Mouse (Mus musculus) frontal cortex, postnatal 36 days (tissue): ENCODE measurements around the gene Dync1li1.

Experiments used
- DNase-seq, 2 experiments: peaks; one replicate each; pipeline ENCODE4 v3.0.0; 2022; ENCODE audit warnings: low spot score in 2 of 2

Dync1li1 gene

DNA sequence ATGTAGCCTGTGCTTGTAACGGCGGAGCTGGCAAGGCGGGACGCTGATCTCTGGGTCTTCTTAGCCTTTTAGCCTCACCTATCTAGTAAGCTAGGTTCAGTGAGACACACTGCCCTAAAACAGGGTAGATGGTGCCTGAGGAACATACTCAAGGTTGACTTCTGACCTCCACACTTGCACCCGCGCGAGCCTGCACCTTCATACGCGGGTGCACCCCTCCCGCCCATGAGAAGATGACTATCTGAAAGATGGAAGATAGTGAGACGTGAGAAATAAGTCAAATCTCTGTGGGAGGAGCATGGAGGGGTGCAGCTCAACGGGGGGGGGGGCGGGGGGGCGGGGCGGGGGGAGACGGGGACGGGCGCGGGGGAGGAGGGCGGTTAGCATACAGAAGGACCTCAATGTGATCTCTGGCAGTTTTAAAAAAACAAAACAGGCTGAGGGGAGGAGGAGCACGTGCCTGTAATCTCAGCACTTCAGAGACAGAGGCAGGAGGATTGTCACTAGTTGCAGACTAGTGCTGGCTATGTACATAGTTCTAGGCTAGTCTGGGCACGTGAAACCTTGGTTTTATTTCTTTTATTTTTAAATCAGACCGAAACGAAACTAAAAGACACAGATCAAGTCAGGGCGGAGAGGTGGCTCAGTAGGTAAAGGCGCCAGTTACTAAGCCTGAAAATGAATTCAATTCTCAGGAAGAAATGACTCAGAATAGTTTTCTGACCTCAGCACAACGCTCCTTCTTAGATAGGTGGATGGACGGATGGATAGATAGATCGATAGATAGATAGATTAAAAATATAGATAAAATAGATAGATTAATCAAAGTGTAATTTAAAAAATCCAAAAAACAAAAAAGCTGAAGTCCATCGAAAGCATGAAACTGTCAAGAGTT is 41.6 kb downstream of the Dync1li1 start:
- DNase-seq: no peak

DNA sequence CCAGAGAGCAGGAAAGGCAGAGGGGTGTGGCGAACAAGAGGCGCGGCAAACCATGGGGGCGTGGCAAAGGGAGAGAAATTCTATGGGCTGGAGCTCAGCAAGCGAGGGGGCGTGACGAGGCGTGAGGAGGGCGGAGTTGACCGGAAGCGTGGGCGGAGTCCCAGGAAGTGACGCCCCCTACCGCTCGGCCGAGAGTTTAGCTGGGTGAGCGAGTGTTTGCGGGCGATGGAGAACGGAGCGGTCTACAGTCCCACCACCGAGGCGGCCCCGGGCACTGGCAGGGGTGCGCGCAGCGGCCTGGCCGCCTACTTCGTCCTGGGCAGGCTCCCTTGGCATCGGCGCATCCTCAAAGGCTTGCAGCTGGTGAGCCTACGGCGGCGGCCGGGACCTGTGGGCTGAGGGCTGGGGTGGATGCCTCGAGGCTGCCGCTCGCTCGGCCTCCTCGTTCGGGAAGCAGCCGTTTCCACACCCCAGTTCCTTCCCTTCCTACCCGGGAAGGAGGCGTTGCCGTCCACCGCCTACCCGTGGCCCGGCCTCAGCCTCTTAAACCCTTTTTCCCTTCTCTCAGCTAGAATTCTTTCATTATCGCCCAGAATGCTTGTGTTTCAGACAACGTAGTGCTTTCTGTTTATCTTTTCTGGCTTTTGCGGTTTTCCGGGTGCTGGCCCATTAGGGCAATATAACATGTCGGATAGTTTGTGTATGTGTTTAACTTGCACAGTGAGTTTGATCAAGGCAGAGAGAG is 42.6 kb downstream of the Dync1li1 start, which contains the start of gene Cmtm6:
TSS of gene Cmtm6 (plus strand) at position 106 of the 745 bp plus-strand sequence.
- peak; percentile 93 to 95 for DNase-seq

DNA sequence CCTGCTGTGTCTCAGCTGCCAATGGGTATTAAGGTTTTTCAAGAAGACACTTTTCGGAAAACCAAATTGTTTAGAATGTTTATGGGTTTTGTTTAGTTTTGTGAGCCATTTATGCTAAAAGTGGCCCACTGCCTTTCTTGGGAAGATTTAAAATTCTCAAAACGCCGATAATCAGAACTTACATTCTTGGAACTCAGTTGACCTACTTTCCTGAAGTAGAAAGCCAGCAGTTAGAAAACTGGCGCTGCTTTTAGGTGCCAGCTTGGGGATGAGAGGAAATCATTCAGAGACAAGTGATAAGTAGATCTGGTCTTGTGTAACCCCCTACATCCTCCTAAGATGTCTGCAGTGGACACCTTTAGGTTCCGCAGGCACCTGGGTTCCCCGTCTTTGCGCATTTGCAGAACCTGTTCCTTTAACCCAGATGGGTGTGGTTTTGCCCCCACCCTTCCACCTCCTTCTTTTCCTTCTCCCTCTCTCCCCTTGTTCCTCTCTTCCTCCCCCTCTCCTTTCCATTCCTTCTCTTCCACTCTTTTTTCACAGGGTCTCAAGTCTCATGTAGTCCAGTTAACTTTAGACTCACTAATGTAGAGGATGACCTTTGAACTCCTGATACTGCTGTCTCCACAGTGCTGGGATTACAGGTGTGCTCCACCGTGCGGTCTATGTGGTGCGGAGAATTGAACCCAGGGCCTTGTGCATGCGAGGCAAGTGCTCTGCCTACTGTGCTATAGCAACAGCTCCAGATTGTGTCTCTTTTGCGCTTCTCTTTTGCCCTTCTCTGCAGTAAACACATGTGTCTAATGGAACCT is 43.5 kb downstream of the Dync1li1 start:
- DNase-seq: no peak

DNA sequence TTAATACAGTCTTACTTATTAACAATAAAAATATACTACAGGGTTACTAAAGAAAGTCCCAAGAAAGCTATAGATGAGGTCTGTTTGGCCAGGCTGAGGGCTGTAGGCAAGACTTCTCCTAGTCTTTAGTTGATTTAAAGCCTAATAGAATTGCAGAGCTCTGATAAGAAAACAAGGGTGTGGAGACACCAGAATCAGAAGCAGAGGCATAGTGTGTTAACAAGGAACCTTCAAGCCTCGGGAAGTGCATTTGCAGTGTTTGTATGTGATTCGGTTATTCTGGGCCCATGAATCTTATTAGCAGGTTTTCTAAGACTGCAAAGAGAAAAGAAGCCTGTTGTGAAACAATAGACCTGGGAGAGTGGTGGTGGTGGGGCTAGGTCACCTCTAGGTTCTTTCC is 44.6 kb downstream of the Dync1li1 start:
- no peak for DNase-seq

DNA sequence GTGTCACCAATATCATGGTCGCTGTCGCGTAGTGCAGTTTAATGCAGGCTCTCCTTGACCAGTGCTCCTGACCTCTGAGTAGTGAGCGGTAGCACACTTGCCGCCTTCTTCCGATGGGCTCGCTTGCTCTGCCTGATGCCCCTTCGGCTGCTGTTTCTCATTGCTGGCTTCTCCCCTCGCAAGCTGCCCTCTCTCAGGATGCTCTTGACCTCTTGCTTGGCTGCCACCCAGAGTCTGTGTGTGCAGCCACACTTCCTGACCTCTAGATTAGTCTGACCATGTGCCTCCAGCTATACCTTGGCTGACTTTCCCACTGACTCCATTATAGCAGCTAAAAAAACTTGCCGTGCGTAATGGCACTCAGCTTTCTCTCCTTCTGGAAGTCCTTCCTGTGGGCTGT is 47.9 kb downstream of the Dync1li1 start:
- no peak for DNase-seq

DNA sequence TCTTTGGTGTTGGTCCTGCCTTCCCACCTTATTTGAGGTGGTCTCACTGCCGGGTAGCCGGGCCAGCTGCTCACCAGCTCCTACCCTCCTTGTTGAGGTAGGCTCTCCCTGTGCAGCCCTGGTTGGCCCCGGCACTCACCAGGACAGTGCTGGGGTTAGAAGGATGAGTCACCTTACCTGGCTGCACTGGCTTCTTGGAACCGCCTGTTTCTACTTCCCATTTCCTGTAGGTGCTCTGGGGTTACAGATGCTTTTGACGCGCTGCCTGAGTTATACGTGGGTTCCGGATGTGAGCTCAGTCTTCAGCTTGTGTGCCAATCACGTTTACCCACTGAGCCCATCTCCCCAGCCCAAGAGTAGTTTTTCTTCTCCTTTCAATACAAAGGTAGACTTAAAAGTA is 51.7 kb downstream of the Dync1li1 start:
- no peak for DNase-seq

DNA sequence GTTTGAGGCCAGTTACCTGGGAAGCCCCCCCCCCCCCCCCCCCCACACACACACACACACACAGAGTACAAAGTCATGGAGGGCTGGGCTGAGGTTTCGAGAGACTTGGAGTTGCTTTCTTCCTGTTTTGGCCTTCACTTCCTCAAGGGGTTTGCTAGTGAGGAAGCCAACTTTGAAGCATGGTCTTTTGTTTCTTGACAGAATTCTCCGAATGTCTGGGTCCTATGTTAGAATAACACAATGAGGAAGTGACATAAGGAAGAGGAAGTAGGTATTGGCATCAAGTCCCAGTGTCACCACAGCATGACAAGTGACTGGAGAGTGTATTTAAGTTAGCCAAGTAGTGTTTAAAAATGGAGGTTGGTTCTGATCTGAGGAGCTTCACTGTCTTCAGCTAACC is 54.1 kb downstream of the Dync1li1 start:
- no peak for DNase-seq

DNA sequence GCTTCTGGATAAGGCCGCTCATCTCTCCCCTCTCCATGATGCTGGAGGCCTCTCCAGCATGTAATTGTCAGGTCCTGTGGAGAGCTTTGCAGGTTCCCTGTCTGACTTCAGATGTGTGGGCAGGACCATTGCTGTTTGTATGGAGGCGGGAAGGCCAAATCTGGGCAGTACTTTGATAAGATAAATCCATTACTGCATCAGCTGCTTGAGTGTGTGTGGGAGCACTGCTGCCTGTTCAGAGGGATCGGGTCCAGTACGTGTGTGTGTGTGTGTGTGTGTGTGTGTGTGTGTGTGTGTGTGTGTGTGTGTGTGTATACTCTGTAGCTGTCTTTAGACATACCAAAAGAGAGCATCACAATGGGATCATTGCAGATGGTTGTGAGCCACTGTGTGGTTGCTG is 56.6 kb downstream of the Dync1li1 start:
- no peak for DNase-seq

DNA sequence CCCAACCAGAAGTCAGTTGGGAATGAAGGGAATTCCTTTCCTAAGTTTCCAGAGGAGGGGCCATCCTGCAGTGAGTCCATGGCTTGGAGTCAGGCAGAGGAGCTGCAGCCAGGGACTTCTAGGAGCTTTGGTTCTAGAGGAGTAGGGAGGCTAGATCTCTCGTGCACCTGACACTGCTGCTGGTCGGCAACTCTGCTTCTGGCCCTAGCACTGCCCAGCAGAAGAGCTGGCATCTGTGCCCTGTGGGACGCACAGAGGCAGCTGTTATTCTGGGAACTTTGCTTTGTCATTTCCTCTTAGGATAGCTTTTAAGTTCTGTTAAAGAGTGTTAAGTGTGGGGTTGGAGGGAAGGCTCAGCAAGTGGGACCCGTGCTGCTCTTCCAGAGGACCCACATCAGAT is 57.1 kb downstream of the Dync1li1 start:
- no peak for DNase-seq

DNA sequence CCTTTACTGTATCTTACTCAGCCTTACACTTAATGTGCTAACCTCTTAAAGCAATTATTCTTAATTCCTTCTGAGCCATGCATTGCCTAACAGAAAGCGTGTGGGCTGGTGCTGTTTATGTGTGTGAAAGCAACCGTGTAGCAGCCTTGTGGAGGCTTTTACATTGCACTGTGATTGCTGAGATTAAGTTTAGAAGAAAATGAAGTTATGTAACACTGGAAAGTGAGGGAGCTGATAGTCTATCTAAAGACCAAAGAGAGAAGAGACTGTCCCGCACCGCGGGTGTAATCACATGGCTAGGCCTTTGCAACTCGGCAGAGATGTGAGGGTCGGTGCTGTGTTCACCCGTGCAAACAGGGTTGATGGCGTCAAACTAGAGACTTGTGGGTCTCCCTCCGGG is 58.4 kb downstream of the Dync1li1 start:
- peak; percentile 42 to 50 for DNase-seq

DNA sequence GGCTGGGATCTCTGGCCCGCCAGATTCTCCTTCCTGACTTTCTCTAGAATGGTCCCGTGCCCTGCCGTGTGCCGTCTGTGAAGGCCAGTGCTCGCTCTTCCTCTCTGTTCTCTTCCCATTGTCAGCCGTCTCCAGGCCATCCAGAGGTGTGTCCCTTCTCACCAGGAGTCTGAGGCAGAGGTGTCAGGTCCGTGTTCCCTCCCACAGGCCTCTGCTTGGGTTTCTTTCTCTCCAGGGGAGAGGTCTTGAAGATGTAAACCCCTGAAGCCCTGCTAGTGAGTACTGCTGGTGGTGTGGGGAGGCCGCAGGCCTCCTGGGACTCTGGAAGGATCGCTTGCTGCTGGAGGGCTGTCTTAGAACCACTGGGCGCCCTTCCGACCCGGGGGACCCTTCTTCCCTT is 58.9 kb downstream of the Dync1li1 start:
- DNase-seq: no peak

DNA sequence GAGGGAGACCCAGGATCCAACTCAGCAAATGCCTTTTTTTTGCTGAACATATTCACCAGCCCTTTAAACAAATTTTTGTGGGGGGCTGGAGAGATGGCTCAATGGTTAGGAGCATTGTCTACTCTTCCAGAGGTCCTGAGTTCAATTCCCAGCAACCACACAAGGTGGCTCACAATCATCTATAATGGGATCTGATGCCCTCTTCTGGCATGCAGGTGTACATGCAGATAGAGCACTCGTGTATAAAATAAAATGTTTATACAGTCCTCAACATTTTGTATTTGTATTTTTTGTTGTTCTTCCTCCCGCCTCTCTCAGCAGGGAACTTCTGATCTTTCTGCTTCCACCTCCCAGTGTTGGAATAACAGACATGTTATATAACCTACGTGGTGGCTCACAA is 63.0 kb downstream of the Dync1li1 start:
- DNase-seq: no peak

DNA sequence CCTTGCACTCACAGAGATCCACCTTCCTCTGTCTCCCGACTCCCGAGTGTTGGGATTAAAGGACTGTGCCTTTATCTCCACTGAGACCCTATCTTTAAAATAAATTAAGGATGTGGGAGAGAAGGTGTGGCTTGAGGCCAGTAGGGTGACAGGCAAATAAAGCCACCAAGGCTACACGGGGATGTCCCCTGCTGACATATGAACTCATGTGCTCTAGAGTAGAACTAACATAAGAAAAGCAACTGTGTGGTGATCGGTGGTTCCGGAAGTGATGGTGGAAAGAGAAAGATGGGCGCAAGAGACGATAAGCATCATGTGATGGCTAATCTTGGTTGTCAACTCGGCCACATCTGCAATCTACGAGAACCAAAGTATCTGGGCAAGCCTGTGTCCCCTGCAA is 63.7 kb downstream of the Dync1li1 start:
- no peak for DNase-seq

DNA sequence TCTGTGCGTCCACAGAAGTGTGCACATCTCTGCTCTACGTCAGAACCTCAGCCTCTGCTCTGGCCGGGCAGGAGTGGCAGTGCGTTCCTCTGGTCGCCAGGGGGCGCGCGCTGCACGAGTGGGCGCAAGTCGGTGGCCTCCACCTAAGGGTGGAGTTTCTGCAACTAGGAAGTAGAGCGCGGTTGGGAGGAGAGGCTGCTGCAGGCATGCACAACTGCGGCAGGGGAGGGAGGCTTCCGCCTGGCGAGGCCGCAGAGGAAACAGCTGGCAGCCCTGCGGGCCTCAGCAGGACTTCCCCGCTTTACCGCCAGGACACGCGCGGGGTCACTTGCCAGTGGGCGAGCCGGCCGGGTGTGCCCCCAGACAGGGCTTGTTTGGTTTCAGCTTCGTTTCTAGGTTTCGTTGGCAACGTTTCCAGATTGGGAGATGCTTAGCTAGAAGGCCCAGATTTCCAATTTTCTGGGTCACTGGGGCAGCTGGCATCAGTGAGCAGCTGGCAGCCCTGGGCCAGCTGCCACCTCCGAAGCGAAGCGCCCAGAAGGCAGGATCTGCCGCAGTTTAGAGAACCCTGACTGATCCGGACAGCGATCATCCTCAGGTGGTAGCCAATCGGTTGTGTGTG is 64.4 kb downstream of the Dync1li1 start:
- peak; percentile 93 for DNase-seq

DNA sequence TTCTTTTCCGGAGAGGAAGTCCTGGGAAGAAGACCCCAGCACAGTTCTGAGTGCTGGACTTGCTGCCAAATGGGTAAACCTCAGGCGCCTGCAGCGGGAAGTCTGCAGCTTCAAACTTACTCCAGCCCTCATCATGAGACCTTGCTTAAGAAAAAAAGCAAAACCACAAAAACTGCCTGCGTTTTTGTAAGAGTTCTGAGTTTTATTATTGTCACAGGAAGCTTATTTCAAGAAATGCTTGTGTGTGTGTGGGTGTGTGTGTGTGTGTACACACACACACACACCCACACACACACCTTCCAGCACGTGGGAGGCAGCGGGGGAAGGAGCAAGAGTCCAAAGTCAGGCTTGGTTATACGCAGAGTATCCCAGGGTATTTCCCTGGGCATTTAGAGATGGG is 69.7 kb downstream of the Dync1li1 start:
- DNase-seq: no peak

DNA sequence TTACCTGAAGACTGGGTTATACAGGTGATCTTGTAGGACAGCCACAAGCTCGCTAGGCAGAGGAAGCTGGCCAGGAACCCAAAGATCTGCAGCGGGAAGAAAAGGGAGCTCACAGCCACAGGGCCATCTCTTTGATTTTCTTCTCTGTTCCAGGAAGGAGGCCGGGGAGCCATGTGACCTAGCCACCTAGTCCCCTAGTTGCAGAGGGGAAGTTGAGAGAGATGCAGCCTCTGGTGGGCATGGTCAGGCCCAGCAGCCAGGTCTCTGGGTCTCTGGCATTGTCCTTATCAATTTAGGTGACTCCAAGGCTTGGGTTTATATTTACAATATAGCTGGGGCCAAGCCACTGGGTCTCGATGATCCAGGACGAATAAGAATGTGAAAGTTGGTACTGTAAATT is 70.2 kb downstream of the Dync1li1 start:
- DNase-seq: no peak

DNA sequence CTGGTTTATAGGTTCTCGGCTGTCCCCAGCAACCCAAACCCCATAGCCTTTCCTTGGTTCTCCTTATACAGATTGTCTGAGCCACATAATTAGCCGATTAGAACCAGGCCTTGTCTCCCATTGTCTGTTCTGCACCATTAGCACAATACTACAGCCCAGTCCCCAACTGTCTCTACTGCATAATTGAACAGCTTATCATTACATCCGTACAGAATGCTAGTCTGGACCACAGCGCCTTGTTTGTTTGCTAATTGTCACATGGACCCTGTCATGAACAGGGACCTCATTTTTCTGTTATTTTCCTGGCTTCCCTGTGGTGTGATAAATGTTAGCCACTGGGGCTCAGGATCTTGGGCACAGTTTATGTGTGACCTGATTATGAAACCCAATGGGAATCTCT is 71.3 kb downstream of the Dync1li1 start:
- DNase-seq: no peak

DNA sequence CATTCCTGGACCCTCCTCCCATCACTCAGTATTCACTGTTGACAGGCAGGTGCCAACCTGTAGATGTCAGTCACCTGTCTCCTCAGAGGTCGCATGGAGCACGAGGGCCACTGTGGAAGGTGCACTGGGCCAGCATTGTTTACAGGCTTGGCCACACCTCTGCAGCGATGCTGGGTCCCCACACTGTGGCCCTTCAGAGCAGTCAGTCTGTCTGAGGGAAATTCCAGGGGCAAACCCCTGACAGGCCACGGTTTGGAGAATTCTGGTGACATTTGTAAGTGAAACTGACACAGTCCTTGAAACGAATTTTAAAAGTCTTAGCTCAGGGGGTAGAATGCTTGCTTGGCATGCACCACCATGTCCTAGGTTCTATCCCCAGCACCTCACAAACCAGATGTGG is 71.8 kb downstream of the Dync1li1 start:
- no peak for DNase-seq

DNA sequence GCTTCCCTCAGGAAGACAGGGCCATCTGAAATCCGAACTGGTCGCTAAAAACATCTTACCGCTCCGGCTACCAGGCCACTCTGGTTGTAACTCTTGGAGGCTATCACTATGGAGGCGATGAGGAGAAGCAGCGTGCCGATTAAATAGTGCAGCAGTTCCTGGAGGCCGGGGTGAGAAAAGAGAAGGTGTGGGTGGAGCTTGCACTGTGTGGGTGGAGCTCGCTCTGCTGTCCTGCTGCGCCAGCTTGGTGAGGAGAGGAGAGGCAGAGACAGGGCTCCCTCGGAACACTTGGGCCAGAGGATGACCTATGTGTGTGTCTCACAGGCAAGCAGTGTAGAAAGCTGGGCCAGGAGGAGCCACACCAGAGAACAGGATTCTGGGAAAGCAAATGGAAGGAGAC is 73.3 kb downstream of the Dync1li1 start:
- no peak for DNase-seq

DNA sequence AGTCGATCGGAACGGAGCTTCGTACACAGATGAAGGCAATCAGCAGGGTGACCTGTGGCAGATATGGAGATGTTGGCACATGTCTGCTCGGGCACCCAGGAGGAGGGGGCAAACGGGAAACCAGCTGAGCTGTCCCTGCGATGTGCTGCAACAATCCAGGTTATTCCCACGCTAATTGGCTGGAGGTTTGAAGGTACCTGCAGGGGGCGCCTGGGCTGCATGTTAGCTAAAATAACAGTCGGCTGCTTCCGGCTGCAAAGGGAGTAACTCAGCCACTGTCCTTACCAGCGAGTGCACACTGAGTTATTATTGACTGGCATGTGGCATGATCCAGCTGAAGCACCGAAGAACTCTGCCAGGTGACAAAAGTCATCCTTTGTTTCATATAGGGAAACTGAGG is 74.8 kb downstream of the Dync1li1 start:
- no peak for DNase-seq

DNA sequence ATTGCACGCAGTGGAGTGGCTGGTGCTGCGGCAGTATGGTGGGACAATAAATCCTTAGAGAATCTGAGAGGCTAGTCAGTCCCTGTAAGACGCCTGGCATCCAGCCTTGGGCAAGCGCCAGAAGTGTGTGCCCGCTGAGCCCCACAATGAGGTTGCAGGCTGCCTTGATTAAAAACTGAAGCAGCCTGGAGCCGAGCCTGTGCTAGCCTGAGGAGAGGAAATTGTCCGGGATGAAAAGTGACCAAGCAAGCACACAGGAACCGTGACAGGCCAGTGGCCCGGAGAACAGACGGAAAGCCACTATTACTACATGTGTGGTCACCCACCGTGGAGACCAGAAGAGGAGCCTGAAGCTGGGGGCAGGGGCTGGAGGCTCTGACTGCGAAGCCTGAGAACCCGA is 78.4 kb downstream of the Dync1li1 start:
- peak in 1 of 2 experiments; percentile 45 for DNase-seq

DNA sequence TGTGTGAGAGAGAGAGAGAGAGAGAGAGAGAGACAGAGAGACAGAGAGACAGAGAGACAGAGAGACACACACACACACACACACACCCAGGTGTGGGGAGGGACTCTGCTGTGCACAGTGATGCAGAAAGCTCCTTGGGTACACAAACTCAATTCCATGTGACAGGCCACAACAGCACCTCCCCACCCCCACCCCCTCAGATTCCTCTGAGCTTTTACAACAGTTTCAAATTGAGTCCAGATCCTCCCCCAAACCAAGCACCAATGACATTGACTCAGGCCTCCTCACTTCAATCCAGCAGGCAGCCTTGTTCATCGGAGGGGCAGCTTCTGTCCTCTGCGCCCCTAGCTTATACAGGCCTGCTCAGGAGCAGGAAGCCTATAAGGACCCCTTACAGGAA is 78.9 kb downstream of the Dync1li1 start:
- DNase-seq: no peak
